Mouse (Mus musculus) right cerebral cortex, adult 18-20 months (tissue): Measurements from ENCODE around the gene Gm12248.

ENCODE experiments used
- DNase-seq: peaks from one replicate; pipeline ENCODE4 v3.0.0; 2022; ENCODE audit warnings: mixed read lengths

Gm12248 gene

GRCm38 (mm10) chr11:58028981-58029380 is 64.0 kb downstream of the Gm12248 start:
- no peak for DNase-seq

DNA sequence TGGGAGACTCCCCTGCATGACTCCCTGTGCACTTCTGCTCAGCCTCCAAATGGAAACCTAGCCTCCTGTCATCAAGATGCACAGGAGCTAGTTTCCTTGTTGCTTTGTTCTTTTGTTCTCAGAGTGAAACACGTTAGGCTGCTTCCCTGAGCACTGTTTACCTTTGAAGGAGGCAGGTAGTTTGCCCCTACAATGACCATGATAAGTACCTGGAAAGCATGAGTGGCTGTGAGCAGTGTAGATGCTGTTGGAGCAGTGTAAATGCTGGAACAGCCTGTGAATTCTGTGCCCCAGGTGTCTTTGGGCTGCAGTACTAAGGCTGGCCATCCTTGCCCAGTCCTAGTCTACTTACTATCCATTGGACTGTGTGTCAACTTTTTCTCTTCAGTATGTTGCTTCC is 66.1 kb downstream of the Gm12248 start:
- DNase-seq, result no peak

- no peak for DNase-seq
Measured at GRCm38 (mm10) chr11:58026337-58026736, 66.6 kb downstream of the Gm12248 start.

GRCm38 (mm10) chr11:58025881-58026280 is 67.1 kb downstream of the Gm12248 start:
- no peak for DNase-seq

- DNase-seq, result peak; percentile 27
Measured at GRCm38 (mm10) chr11:58024671-58025070, 68.3 kb downstream of the Gm12248 start.

DNA sequence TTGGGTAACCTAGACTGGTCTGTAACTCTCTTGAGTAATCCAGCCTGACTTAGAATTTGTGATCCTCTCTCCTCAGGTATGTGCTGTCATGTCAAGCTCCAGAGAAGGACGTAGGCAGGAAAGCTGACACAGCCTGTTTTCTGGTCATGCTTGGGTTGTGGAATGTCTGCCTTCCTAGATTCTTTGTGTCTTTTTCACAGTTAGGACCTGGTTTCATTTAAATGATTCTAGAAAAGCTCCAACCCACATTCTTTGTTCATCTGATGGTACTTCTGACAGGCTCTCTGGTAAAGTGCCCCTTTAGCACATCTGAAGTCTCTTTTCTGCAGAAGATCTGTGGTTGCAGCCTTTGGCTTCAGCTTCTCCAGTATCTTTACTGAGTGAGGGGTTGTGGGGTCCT is 68.7 kb downstream of the Gm12248 start:
- no peak for DNase-seq

GRCm38 (mm10) chr11:58021618-58022017 is 71.3 kb downstream of the Gm12248 start:
- DNase-seq, result no peak

DNA sequence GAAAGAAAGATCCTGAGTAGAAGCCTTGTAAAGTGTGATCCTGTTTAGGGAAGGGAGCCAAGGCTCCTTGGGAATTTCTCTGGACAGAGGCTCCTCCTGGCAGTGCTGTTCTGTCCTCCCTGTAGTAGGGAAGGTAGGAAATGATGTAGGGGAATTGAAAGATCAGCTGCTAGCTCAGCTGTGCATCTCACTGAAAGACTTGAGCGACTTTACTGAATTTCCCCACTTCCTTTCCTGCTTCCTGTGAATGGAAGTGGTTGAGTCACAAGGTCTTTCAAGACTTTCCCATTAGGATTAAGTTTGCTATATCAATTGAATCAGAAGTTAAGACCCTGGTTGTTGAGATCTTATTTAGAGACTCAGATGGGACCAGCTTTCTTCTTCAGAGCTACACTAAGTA is 71.8 kb downstream of the Gm12248 start:
- DNase-seq, result no peak

- no peak for DNase-seq
Measured at GRCm38 (mm10) chr11:58018701-58019100, 74.2 kb downstream of the Gm12248 start.

DNA sequence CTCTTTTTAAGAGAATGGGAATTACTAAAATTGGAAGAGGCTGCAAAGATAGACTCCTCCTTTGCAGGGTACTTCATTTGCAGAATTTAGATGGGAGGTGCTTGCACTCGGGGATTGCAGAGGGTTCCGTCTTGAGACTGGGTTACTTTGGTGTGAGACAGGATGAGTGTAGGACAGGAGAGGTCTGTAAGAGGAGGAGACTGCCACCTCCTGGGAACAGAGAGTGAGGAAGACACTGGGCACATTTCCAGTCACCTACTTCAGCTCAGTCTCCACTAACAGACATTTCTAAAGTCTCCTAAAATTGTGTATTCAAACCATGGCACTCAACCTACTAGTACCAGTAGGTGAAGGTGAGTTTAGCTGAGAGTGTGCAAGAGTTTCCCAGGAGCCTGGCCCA is 74.6 kb downstream of the Gm12248 start:
- peak; percentile 68 for DNase-seq

DNA sequence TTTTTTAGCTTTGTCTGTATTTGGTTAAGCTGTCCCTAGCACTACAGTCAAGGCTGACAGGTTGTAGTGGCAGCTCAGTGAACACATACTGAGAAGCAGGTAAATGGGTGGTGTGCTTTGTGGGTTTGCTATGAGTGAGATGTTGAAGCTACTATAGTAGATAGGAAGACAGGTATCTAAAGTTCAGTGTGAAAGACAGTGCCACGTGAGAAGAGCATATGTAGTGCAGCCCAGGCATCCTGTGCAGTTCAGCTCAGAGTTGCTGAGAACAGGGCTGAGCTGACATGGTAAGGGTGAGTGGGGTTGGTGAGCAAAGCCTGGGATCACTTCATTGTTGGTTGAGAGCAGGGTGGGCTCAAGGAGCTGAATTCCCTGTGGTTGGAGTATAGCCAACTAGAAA is 75.5 kb downstream of the Gm12248 start:
- DNase-seq, result no peak

DNA sequence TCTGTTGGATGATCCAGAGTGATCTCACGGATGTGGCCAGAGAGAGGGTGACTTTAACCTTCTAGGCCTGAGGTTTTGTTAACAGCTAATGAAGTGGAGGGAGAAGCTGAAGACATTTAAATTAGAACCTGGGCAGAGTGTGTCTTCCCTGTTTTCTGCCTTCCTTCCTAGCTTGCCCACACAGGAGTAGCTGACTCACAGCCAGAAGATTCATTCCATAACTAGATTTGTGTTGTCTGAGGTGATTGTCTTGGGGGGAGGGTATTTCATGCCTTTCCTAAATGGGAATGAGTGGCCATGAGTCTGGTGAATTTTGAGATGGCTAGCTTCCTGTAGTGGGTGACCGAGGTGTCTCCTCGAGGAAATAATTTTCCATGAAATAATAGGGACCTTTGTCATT is 76.6 kb downstream of the Gm12248 start:
- DNase-seq, result no peak

DNA sequence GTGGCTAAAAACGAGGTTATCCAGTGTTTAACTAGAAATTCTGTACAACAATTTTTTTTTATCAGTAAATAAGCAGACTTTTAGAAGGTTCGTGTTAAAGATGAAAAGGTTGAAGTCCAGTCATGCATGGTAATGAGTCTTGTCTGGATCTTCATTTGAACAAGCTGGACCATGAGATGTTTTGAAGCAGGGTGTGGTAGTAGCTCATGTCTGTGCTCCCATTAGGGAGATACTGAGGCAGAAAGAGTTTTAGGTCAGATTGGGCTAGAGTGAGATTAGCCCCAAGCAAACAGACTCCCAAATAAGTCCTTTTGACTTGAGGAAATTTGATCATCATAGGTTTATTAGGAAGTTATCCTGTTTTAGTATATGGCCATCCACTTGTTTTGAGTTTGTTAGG is 77.6 kb downstream of the Gm12248 start:
- DNase-seq, result no peak

DNA sequence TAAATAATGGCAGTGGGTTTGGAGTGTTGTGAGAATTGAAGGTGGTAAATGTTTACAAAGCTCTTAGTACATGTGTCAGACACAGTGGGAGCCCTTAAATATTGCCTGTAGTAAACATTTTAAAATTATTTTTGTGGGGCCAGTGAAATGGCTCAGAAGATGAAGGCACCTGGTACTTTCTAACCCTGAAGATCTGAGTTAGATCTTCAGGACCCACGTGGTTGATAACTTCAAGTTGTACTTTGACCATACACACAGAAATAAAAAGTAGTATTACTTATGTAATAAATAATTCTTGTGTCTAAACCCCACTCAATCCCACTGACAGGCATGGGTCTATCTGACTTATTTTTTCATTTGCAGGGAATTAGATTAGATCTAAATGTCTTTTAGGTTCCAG is 78.3 kb downstream of the Gm12248 start:
- no peak for DNase-seq
